Mouse (Mus musculus): ENCODE measurements around the gene Gm10352.
"Not testable (repeated sequence)": the region's sequence is repeated elsewhere in the genome, so short reads cannot be mapped to it uniquely, and the experiment has no call there.

Gm10352 gene

GRCm38 (mm10) chrY:2900689-2901088 lies at the start of gene Gm10352:
Gene Gm10352, plus strand, starts transcription at chrY:2900989.
- not testable (repeated sequence) for DNase-seq (ENCODE audit: low read depth)

- DNase-seq (ENCODE audit: low read depth) = not testable (repeated sequence)
Measured at GRCm38 (mm10) chrY:2932282-2932681, 31.5 kb downstream of the Gm10352 start, which contains the start of gene Gm29289. Gene Gm29289, plus strand, starts transcription at chrY:2932582.

Measured in induced T-regulatory cell, adult 2 months (primary cell).